Mouse (Mus musculus) forebrain, postnatal 0 days (tissue): ENCODE measurements around the gene Mtfp1. TPM values are rescaled to one million over a fixed set of nuclear protein-coding genes. Genes with fewer than 3 reads are reported as not detected.

Experiments used
- ATAC-seq: fragments of 200-750 bp; cut with Nextera tagmentation; 2 replicates; pipeline ENCODE4 v1.8.0; 2017; ENCODE audit warnings: mild to moderate bottlenecking, moderate library complexity
- DNase-seq: peaks from one replicate; pipeline ENCODE4 v3.0.0-alpha.2; 2015
- H3K27ac ChIP-seq: fragments of 300-500 bp; sonication (generic); 2 replicates; pipeline ENCODE4 v1.5.1; 2014; ENCODE audit warnings: low read depth, mild to moderate bottlenecking, antibody characterized with exemption, low read length, moderate library complexity, mixed read lengths
- H3K27me3 ChIP-seq: fragments of 300-500 bp; sonication (generic); 2 replicates; pipeline ENCODE4 v1.6.1; 2014; ENCODE audit warnings: mild to moderate bottlenecking, low read length, mixed read lengths; ENCODE audit not compliant: insufficient read depth
- H3K36me3 ChIP-seq: fragments of 300-500 bp; sonication (generic); 2 replicates; pipeline ENCODE4 v1.6.1; 2014; ENCODE audit warnings: mild to moderate bottlenecking, moderate library complexity; ENCODE audit not compliant: insufficient read depth
- H3K4me1 ChIP-seq: fragments of 300-500 bp; sonication (generic); 2 replicates; pipeline ENCODE4 v1.6.1; 2014; ENCODE audit warnings: antibody characterized with exemption; ENCODE audit not compliant: insufficient read depth
- H3K4me2 ChIP-seq: fragments of 300-500 bp; sonication (generic); 2 replicates; pipeline ENCODE4 v1.6.1; 2014; ENCODE audit warnings: low read depth, mild to moderate bottlenecking, moderate library complexity
- H3K4me3 ChIP-seq: fragments of 300-500 bp; sonication (generic); 2 replicates; pipeline ENCODE4 v1.5.1; 2014; ENCODE audit warnings: low read depth, low read length, mixed read lengths
- H3K9ac ChIP-seq: fragments of 300-500 bp; sonication (generic); 2 replicates; pipeline ENCODE4 v1.6.1; 2014; ENCODE audit warnings: mild to moderate bottlenecking
- H3K9me3 ChIP-seq: fragments of 300-500 bp; sonication (generic); 2 replicates; pipeline ENCODE4 v1.6.1; 2016; ENCODE audit warnings: low read length
- CTCF ChIP-seq: sonication (generic); IDR thresholded peaks from 2 replicates; pipeline ENCODE4 v1.5.1; 2016; ENCODE audit warnings: antibody characterized with exemption, control low read depth, low read depth
- WGBS: fragments of 180-500 bp; shearing (Covaris S2); extraction: QIAGEN DNeasy Blood & Tissue Kit; methylation state at CpG from one replicate; pipeline ENCODE4 v1.1.7; 2014; 5-methylcytosine and 5-hydroxymethylcytosine counted together
- polyA plus RNA-seq: library from polyadenylated mRNA; unstranded; fragments of >200 nt; fragmentation: Nextera tagmentation; extraction: Ambion mirVana; gene quantifications from 2 replicates; pipeline ENCODE4 v1.2.1, GENCODE M21; 2015
- total RNA-seq: library from RNA; depleted of rRNA; stranded (reverse); fragments of >200 nt; gene quantifications from 2 replicates; pipeline ENCODE4 v1.2.3, GENCODE M21; 2014; rRNA removed

Gene Mtfp1
- total RNA-seq (10.1 and 11.8 TPM in 2 replicates), polyA plus RNA-seq (12.4 and 14.2 TPM in 2 replicates)

GRCm38 (mm10) chr11:4095171-4096053, at the start of gene Mtfp1:
Gene Mtfp1 (minus strand): TSS chr11:4095445.
- ATAC-seq (no peak), DNase-seq (peak; percentile 62)
- peak within 1 kb of the TSS; percentile 50 for H3K4me3 ChIP-seq
- WGBS, result 6% methylated on average over 34 of the region's 34 CpGs
- no peaks in the 10 kb centered on the region for H3K9me3 ChIP-seq
- H3K36me3 ChIP-seq, result peaks cover 4% of the 10 kb centered on the region; the same call in 1 of the 2 replicates
- H3K27me3 ChIP-seq, result no peaks in the 10 kb centered on the region
- peaks cover 14% of the 10 kb centered on the region for H3K4me1 ChIP-seq
- peak within 1 kb of the TSS; percentile 57 for H3K27ac ChIP-seq
- TF ChIP-seq CTCF, result no peak
- peak within 1 kb of the TSS; percentile 51 for H3K9ac ChIP-seq
- H3K4me2 ChIP-seq, result peak within 1 kb of the TSS; percentile 66

- no peak overlapping the region for H3K4me3 ChIP-seq
- DNase-seq (peak; percentile 58), ATAC-seq (peak; percentile 71)
- WGBS, result 79% methylated on average over 21 of the region's 21 CpGs
- H3K4me1 ChIP-seq, result no peaks in the 10 kb centered on the region
- TF ChIP-seq CTCF, result no peak
- H3K27ac ChIP-seq, result peak overlapping the region; percentile 5; the same call in 1 of the 2 replicates
- no peaks in the 10 kb centered on the region for H3K9me3 ChIP-seq
- H3K27me3 ChIP-seq, result no peaks in the 10 kb centered on the region
- H3K9ac ChIP-seq, result no peak overlapping the region
- H3K4me2 ChIP-seq, result no peak overlapping the region
- H3K36me3 ChIP-seq, result peaks cover 58% of the 10 kb centered on the region
Observed at GRCm38 (mm10) chr11:4143281-4144062, 48.2 kb upstream of the Mtfp1 start.

GRCm38 (mm10) chr11:4142352-4142751, 47.1 kb upstream of the Mtfp1 start:
- DNase-seq (no peak), ATAC-seq (no peak)
- H3K4me2 ChIP-seq, result no peak overlapping the region
- no peaks in the 10 kb centered on the region for H3K27me3 ChIP-seq
- TF ChIP-seq CTCF, result no peak
- H3K4me1 ChIP-seq, result no peaks in the 10 kb centered on the region
- 88% methylated on average over 4 of the region's 4 CpGs for WGBS
- H3K27ac ChIP-seq, result no peak overlapping the region
- H3K9me3 ChIP-seq, result no peaks in the 10 kb centered on the region
- H3K9ac ChIP-seq, result no peak overlapping the region
- peaks cover 63% of the 10 kb centered on the region for H3K36me3 ChIP-seq
- no peak overlapping the region for H3K4me3 ChIP-seq

DNA sequence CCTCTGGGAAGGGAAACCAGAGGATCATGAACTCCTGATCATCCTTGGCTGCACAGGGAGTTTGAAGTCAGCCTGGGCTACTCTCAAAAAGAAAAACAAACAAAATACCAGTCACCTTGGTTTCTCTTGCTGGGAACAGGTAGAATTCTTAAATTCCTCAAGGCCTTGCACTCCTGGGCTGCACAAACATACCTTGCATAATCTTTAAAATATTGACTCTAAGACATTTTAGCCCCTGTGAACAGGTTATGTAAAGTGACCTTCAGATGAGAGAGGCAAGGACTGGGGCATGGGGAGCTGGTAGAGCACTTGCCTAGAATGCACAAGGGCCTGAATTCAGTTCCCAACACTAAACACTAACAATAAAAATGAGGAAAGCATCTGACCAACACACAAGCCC, 46.3 kb upstream of the Mtfp1 start:
- Histone ChIP-seq H3K27me3 (no peaks in the 10 kb centered on the region), H3K4me3 (no peak overlapping the region), H3K4me1 (peaks cover 7% of the 10 kb centered on the region; the same call in 1 of the 2 replicates), H3K27ac (no peak overlapping the region), H3K4me2 (no peak overlapping the region), H3K36me3 (peaks cover 68% of the 10 kb centered on the region), H3K9ac (no peak overlapping the region), H3K9me3 (no peaks in the 10 kb centered on the region)
- no peak for TF ChIP-seq CTCF
- no peak for ATAC-seq
- DNase-seq, result no peak

DNA sequence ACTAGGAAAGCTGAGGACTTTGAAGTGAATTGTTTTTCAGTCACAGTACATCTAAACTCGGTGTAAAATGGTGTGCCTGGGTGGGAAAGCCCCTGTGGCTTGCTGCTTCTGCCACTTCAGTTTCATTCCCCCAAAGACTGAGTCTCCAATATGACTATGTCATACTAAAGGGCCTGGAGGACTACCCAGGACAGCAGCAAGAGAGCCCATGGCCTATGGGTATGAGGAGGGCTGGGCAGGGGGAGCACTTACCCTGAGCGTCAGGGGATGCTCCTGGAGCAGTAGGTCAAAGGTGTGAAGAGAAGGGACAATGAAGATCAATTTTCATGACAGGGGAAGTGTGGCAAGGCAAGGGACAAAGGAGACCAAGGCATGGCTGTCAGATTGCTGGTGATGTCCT, 43.7 kb upstream of the Mtfp1 start:
- H3K27ac ChIP-seq, result no peak overlapping the region
- H3K9ac ChIP-seq, result no peak overlapping the region
- DNase-seq, result no peak
- no peak overlapping the region for H3K4me3 ChIP-seq
- 74% methylated on average over 2 of the region's 2 CpGs for WGBS
- peaks cover 16% of the 10 kb centered on the region for H3K4me1 ChIP-seq
- no peak overlapping the region for H3K4me2 ChIP-seq
- H3K36me3 ChIP-seq, result peaks cover 61% of the 10 kb centered on the region
- no peak for ATAC-seq
- TF ChIP-seq CTCF, result no peak
- no peaks in the 10 kb centered on the region for H3K9me3 ChIP-seq
- H3K27me3 ChIP-seq, result no peaks in the 10 kb centered on the region

GRCm38 (mm10) chr11:4134986-4135935, 40.0 kb upstream of the Mtfp1 start, which contains the start of gene Rnf215:
Gene Rnf215 (plus strand): TSS chr11:4135202.
- WGBS, result under 1% methylated on average over 64 of the region's 66 CpGs
- no peaks in the 10 kb centered on the region for H3K9me3 ChIP-seq
- peak within 1 kb of the TSS; percentile 93 for H3K27ac ChIP-seq
- DNase-seq (peak; percentile 95), ATAC-seq (peak; percentile 91)
- H3K27me3 ChIP-seq, result no peaks in the 10 kb centered on the region
- peak within 1 kb of the TSS; percentile 96 for H3K4me3 ChIP-seq
- H3K36me3 ChIP-seq, result peaks cover 27% of the 10 kb centered on the region
- peak; percentile 70 for TF ChIP-seq CTCF
- H3K9ac ChIP-seq, result peak within 1 kb of the TSS; percentile 99
- peaks cover 16% of the 10 kb centered on the region for H3K4me1 ChIP-seq
- H3K4me2 ChIP-seq, result peak within 1 kb of the TSS; percentile 86
